Mouse (Mus musculus): ENCODE measurements around the gene Ednra. TPM values are rescaled to one million over a fixed set of nuclear protein-coding genes. Genes with fewer than 3 reads are reported as not detected.

Ednra gene
- polyA plus RNA-seq, 1 experiment, result 2.4 TPM

GRCm38 (mm10) chr8:77650646-77651190 is 73.5 kb downstream of the Ednra start:
- WGBS, result 61% methylated on average over 1 of the region's 1 CpGs
- H3K27me3 ChIP-seq (ENCODE audit: control insufficient read depth, insufficient read depth, low read length), result no peaks in the 10 kb centered on the region
- TF ChIP-seq CTCF (IDR thresholded peaks at IDR 0.05; ENCODE audit: extremely low read depth, insufficient read length, insufficient replicate concordance, low read depth, low read length) (no peak), POLR2A (IDR thresholded peaks at IDR 0.05; ENCODE audit: low read depth, low read length) (no peak)
- H3K36me3 ChIP-seq (ENCODE audit: control insufficient read depth, insufficient read depth, low read length), result no peaks in the 10 kb centered on the region
- H3K4me3 ChIP-seq (ENCODE audit: low read depth, low read length), result no peak overlapping the region
- no peak overlapping the region for H3K27ac ChIP-seq (ENCODE audit: insufficient read depth, low read depth, low read length)
- no peaks in the 10 kb centered on the region for H3K4me1 ChIP-seq (ENCODE audit: control insufficient read depth, insufficient read depth, insufficient read length, low read length)

DNA sequence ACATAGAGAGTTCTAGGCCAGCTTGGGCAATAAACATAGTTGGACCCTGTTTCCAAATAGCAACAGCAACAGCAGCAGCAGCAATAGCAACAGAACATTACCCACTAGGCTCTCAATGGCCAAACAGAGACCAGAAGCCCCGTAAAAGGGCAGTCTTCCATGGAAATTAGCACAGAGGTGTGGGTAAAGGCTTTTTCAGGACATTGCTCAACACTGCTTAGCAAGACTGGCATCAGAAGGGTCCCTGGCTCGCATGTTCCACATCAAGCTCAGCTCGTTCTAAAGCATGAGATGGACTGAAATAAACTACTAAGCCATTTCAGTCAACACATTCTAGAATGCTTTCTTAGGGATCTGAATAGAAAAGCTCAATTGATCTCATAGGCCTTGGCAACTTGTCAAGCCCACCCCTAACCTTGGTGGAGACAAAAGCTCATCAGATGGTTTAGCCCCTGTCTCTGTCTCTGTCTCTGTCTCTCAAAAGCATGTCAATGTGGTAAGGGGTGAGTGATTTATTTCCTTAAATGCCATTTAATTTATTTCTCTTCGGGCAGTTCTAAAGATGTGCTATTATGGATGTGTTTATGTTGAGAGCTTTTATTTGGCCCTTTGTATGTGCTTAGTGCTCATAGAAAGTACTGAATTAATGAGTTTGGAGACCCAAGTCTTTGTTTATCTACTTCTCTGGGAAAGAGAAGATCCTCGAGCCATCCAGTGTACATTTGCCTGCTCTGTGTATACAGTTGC is 84.0 kb downstream of the Ednra start:
- WGBS, result 58% methylated on average over 5 of the region's 5 CpGs
- H3K4me3 ChIP-seq (ENCODE audit: low read depth, low read length), result no peak overlapping the region
- TF ChIP-seq POLR2A (IDR thresholded peaks at IDR 0.05; ENCODE audit: low read depth, low read length), result no peak
- TF ChIP-seq CTCF (IDR thresholded peaks at IDR 0.05; ENCODE audit: extremely low read depth, insufficient read length, insufficient replicate concordance, low read depth, low read length), result no peak
- H3K27me3 ChIP-seq (ENCODE audit: control insufficient read depth, insufficient read depth, low read length), result no peaks in the 10 kb centered on the region
- no peaks in the 10 kb centered on the region for H3K36me3 ChIP-seq (ENCODE audit: control insufficient read depth, insufficient read depth, low read length)
- H3K27ac ChIP-seq (ENCODE audit: insufficient read depth, low read depth, low read length), result no peak overlapping the region
- no peaks in the 10 kb centered on the region for H3K4me1 ChIP-seq (ENCODE audit: control insufficient read depth, insufficient read depth, insufficient read length, low read length)

GRCm38 (mm10) chr8:77637593-77637992 is 86.7 kb downstream of the Ednra start:
- TF ChIP-seq POLR2A (IDR thresholded peaks at IDR 0.05; ENCODE audit: low read depth, low read length) (no peak), CTCF (IDR thresholded peaks at IDR 0.05; ENCODE audit: extremely low read depth, insufficient read length, insufficient replicate concordance, low read depth, low read length) (no peak)
- Histone ChIP-seq H3K27me3 (ENCODE audit: control insufficient read depth, insufficient read depth, low read length) (no peaks in the 10 kb centered on the region), H3K27ac (ENCODE audit: insufficient read depth, low read depth, low read length) (no peak overlapping the region), H3K4me1 (ENCODE audit: control insufficient read depth, insufficient read depth, insufficient read length, low read length) (no peaks in the 10 kb centered on the region), H3K36me3 (ENCODE audit: control insufficient read depth, insufficient read depth, low read length) (no peaks in the 10 kb centered on the region), H3K4me3 (ENCODE audit: low read depth, low read length) (no peak overlapping the region)
- 81% methylated on average over 3 of the region's 3 CpGs for WGBS

DNA sequence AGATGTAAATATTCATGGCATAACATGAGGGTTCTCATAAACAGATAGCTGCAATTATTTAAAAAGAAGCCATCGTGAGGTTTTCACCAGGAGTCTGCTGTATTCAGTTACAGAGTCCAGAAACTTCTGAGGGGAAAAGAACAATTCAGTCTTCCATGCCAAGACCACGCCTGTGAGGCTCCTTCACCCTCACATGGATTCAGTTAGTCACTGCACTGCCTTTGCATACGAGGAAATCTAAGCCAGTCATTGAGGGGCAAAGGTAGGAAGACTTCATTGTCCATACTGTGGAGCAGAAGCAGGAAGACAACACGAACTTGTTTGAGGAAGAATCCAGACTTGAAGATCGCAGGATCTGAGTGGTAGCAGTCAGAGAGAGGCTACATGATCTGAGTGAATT is 90.2 kb downstream of the Ednra start:
- Histone ChIP-seq H3K36me3 (ENCODE audit: control insufficient read depth, insufficient read depth, low read length) (no peaks in the 10 kb centered on the region), H3K4me1 (ENCODE audit: control insufficient read depth, insufficient read depth, insufficient read length, low read length) (no peaks in the 10 kb centered on the region), H3K4me3 (ENCODE audit: low read depth, low read length) (no peak overlapping the region), H3K27ac (ENCODE audit: insufficient read depth, low read depth, low read length) (no peak overlapping the region), H3K27me3 (ENCODE audit: control insufficient read depth, insufficient read depth, low read length) (no peaks in the 10 kb centered on the region)
- TF ChIP-seq POLR2A (IDR thresholded peaks at IDR 0.05; ENCODE audit: low read depth, low read length) (no peak), CTCF (IDR thresholded peaks at IDR 0.05; ENCODE audit: extremely low read depth, insufficient read length, insufficient replicate concordance, low read depth, low read length) (no peak)
- 27% methylated on average over 5 of the region's 5 CpGs for WGBS

- 77% methylated on average over 2 of the region's 2 CpGs for WGBS
- H3K4me3 ChIP-seq (ENCODE audit: low read depth, low read length), result no peak overlapping the region
- TF ChIP-seq CTCF (IDR thresholded peaks at IDR 0.05; ENCODE audit: extremely low read depth, insufficient read length, insufficient replicate concordance, low read depth, low read length) (no peak), POLR2A (IDR thresholded peaks at IDR 0.05; ENCODE audit: low read depth, low read length) (no peak)
- no peak overlapping the region for H3K27ac ChIP-seq (ENCODE audit: insufficient read depth, low read depth, low read length)
- H3K36me3 ChIP-seq (ENCODE audit: control insufficient read depth, insufficient read depth, low read length), result no peaks in the 10 kb centered on the region
- no peaks in the 10 kb centered on the region for H3K27me3 ChIP-seq (ENCODE audit: control insufficient read depth, insufficient read depth, low read length)
- no peaks in the 10 kb centered on the region for H3K4me1 ChIP-seq (ENCODE audit: control insufficient read depth, insufficient read depth, insufficient read length, low read length)
Measured at GRCm38 (mm10) chr8:77633211-77633610, 91.1 kb downstream of the Ednra start.

GRCm38 (mm10) chr8:77630691-77631090 is 93.6 kb downstream of the Ednra start:
- TF ChIP-seq CTCF (IDR thresholded peaks at IDR 0.05; ENCODE audit: extremely low read depth, insufficient read length, insufficient replicate concordance, low read depth, low read length), result no peak
- 73% methylated on average over 3 of the region's 3 CpGs for WGBS
- no peaks in the 10 kb centered on the region for H3K4me1 ChIP-seq (ENCODE audit: control insufficient read depth, insufficient read depth, insufficient read length, low read length)
- H3K4me3 ChIP-seq (ENCODE audit: low read depth, low read length), result no peak overlapping the region
- H3K27ac ChIP-seq (ENCODE audit: insufficient read depth, low read depth, low read length), result no peak overlapping the region
- H3K27me3 ChIP-seq (ENCODE audit: control insufficient read depth, insufficient read depth, low read length), result no peaks in the 10 kb centered on the region
- no peaks in the 10 kb centered on the region for H3K36me3 ChIP-seq (ENCODE audit: control insufficient read depth, insufficient read depth, low read length)

GRCm38 (mm10) chr8:77629858-77630537 is 94.3 kb downstream of the Ednra start:
- Histone ChIP-seq H3K27ac (ENCODE audit: insufficient read depth, low read depth, low read length) (no peak overlapping the region), H3K27me3 (ENCODE audit: control insufficient read depth, insufficient read depth, low read length) (no peaks in the 10 kb centered on the region), H3K4me1 (ENCODE audit: control insufficient read depth, insufficient read depth, insufficient read length, low read length) (no peaks in the 10 kb centered on the region), H3K36me3 (ENCODE audit: control insufficient read depth, insufficient read depth, low read length) (no peaks in the 10 kb centered on the region), H3K4me3 (ENCODE audit: low read depth, low read length) (no peak overlapping the region)
- TF ChIP-seq POLR2A (IDR thresholded peaks at IDR 0.05; ENCODE audit: low read depth, low read length) (no peak), CTCF (IDR thresholded peaks at IDR 0.05; ENCODE audit: extremely low read depth, insufficient read length, insufficient replicate concordance, low read depth, low read length) (peak; percentile 85; the same call in 1 of the 2 replicates)
- 20% methylated on average over 15 of the region's 15 CpGs for WGBS

All from small intestine, adult 2 months (tissue).